Mouse (Mus musculus): Measurements from ENCODE around the gene Faah. TPM values are rescaled to one million over a fixed set of nuclear protein-coding genes. Genes with fewer than 3 reads are reported as not detected.

Gene Faah
- total and polyA plus RNA-seq, 3 experiments = 10.8 to 22.2 TPM; not detected in 1

DNA sequence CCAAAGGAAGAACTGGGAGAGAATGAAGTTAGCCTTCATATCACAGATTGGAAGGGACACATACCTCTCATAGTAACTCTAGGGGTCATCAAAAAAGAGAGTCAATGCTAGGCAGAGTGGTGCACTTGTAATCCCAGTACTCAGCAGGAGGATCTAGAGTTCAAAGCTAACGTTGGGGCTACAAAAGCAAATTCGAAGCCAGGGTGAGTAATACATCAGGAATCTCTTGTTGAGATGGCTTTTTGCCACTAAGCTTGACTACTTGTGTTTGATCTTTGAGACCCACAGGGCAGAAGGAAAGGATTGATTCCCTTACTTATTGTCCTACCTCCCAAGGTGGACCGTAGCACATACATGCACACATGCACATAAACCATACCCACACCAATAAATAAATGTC is 31.5 kb upstream of the Faah start:
- Histone ChIP-seq H3K27ac (ENCODE audit: control insufficient read depth, low read depth, low read length) (no peak overlapping the region), H3K36me3 (ENCODE audit: control insufficient read depth in 1 of 2, insufficient read depth in 2 of 2, low read length in 2 of 2) (peaks cover 0 to 23% of the 10 kb centered on the region in 2 experiments; a peak in 2 of 4 replicates), H3K4me1 (ENCODE audit: control insufficient read depth in 1 of 2, insufficient read depth in 2 of 2, low read length in 2 of 2) (peaks cover 24% of the 10 kb centered on the region in 2 experiments), H3K27me3 (ENCODE audit: control insufficient read depth in 1 of 2, insufficient read depth in 2 of 2, low read length in 2 of 2) (no peaks in the 10 kb centered on the region), H3K4me3 (ENCODE audit: control insufficient read depth in 1 of 2, insufficient read depth in 1 of 2, low read depth in 2 of 2, low read length in 2 of 2) (no peak overlapping the region), H3K9ac (ENCODE audit: control insufficient read depth, low read depth, low read length, poor library complexity, severe bottlenecking) (no peak overlapping the region), H3K9me3 (replicated peaks; ENCODE audit: insufficient read depth, low read length) (no peaks in the 10 kb centered on the region), H3K79me2 (ENCODE audit: control insufficient read depth, insufficient read depth, low read length, poor library complexity) (no peaks in the 10 kb centered on the region; the same call in 1 of the 2 replicates)
- DNase-seq (ENCODE audit: low read depth, low spot score) = no peak
- TF ChIP-seq TCF12 (IDR thresholded peaks at IDR 0.05; ENCODE audit: low read depth, low read length) (no peak), RAD21 (IDR thresholded peaks at IDR 0.05; ENCODE audit: low read depth, low read length) (no peak), MAZ (IDR thresholded peaks at IDR 0.05; ENCODE audit: low read depth, low read length) (no peak), ETS1 (IDR thresholded peaks at IDR 0.05; ENCODE audit: low read depth, low read length) (no peak), MXI1 (IDR thresholded peaks at IDR 0.05; ENCODE audit: low read depth, low read length) (no peak)

DNA sequence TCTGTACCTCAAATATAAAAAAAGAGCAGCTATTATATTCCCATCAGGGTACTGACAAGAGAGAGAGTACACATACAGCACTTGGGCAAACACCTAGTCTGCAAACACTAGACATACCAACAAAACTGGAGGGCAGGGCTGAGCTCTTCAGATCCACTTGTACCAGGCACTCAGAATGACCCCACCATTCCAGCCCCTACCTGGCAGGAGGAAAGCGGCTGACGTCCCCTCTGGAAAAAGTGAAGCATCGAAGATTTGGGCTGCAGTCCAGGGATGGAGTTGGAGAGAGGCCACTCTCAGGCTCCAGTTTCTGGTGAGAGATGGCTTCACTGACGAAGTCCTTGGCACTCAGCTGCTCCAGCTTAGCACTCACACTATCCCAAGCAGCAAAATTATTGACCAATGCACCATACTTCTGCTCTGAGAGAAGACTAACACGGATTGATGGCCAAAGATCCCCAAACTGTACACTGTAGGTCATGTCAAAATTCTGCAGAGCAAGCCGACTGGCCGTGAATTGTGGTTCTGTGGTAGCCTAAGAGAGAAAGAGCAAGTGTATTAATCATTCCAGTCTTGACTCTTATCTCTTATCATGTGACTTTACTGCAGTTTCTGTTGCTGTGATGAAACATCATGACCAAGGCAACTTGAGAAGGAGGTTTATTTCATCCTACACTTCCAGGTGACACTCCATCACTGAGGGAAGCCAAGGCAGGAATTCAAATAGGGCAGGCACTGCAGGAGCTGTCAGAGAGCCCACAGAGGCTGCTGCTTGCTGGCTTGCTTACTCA is 30.6 kb upstream of the Faah start:
- H3K27me3 ChIP-seq (ENCODE audit: control insufficient read depth in 1 of 2, insufficient read depth in 2 of 2, low read length in 2 of 2) = no peaks in the 10 kb centered on the region
- H3K4me1 ChIP-seq (ENCODE audit: control insufficient read depth in 1 of 2, insufficient read depth in 2 of 2, low read length in 2 of 2) = peaks cover 24% of the 10 kb centered on the region in 2 experiments
- H3K27ac ChIP-seq (ENCODE audit: control insufficient read depth, low read depth, low read length) = no peak overlapping the region
- H3K4me3 ChIP-seq (ENCODE audit: control insufficient read depth in 1 of 2, insufficient read depth in 1 of 2, low read depth in 2 of 2, low read length in 2 of 2) = no peak overlapping the region
- TF ChIP-seq UBTF (IDR thresholded peaks at IDR 0.05; ENCODE audit: borderline replicate concordance, insufficient read depth, low read depth, low read length) (no peak), MXI1 (IDR thresholded peaks at IDR 0.05; ENCODE audit: low read depth, low read length) (no peak), ZKSCAN1 (IDR thresholded peaks at IDR 0.05; ENCODE audit: low read depth, low read length) (no peak), USF1 (IDR thresholded peaks at IDR 0.05; ENCODE audit: low read depth, low read length) (peak; percentile 76; the same call in 1 of the 2 replicates), RAD21 (IDR thresholded peaks at IDR 0.05; ENCODE audit: low read depth, low read length) (no peak), POLR2A (IDR thresholded peaks at IDR 0.05; ENCODE audit: control insufficient read depth in 1 of 2, insufficient read depth in 1 of 2, low read depth in 1 of 2, low read length in 2 of 2, poor library complexity in 1 of 2) (no peak), POLR2AphosphoS5 (IDR thresholded peaks at IDR 0.05; ENCODE audit: borderline replicate concordance, low read depth, low read length) (no peak), GATA1 (IDR thresholded peaks at IDR 0.05; ENCODE audit: low read depth, low read length) (0 out of 2 replicates have a peak, but pooled peaks have one; percentile 16), ZC3H11A (IDR thresholded peaks at IDR 0.05; ENCODE audit: low read depth, low read length) (no peak), ZMIZ1 (IDR thresholded peaks at IDR 0.05; ENCODE audit: low read depth, low read length) (no peak), ETS1 (IDR thresholded peaks at IDR 0.05; ENCODE audit: low read depth, low read length) (peak; percentile 25; the same call in 1 of the 2 replicates), NELFE (IDR thresholded peaks at IDR 0.05; ENCODE audit: low read depth, low read length) (no peak; the same call in 1 of the 2 replicates), JUND (IDR thresholded peaks at IDR 0.05; ENCODE audit: low read depth, low read length) (no peak), KAT2A (conservative IDR thresholded peaks at IDR 0.05; ENCODE audit: low read depth, low read length) (no peak), E2F4 (IDR thresholded peaks at IDR 0.05; ENCODE audit: borderline replicate concordance, low read depth, low read length) (no peak), MYC (IDR thresholded peaks at IDR 0.05; ENCODE audit: low read depth, low read length) (no peak), CHD1 (IDR thresholded peaks at IDR 0.05; ENCODE audit: low read depth, low read length) (no peak), USF2 (IDR thresholded peaks at IDR 0.05; ENCODE audit: borderline replicate concordance in 1 of 2, insufficient read depth in 1 of 2, low read depth in 1 of 2, low read length in 2 of 2) (no peak)
- H3K79me2 ChIP-seq (ENCODE audit: control insufficient read depth, insufficient read depth, low read length, poor library complexity) = no peaks in the 10 kb centered on the region; the same call in 1 of the 2 replicates
- no peaks in the 10 kb centered on the region for H3K9me3 ChIP-seq (replicated peaks; ENCODE audit: insufficient read depth, low read length)
- DNase-seq (ENCODE audit: low read depth, low spot score) = no peak
- no peak overlapping the region for H3K9ac ChIP-seq (ENCODE audit: control insufficient read depth, low read depth, low read length, poor library complexity, severe bottlenecking)
- peaks cover 0 to 23% of the 10 kb centered on the region in 2 experiments; a peak in 2 of 4 replicates for H3K36me3 ChIP-seq (ENCODE audit: control insufficient read depth in 1 of 2, insufficient read depth in 2 of 2, low read length in 2 of 2)
